ENCODE assay signal across 20 mouse cellular contexts in genomic region chr2:73453085-73453484, GRCm38 (mm10).
DNase-seq lines count a peak whose midpoint lies in the region; ATAC-seq and TF ChIP-seq lines count a peak whose summit lies in the region.
"Had no signal": no experiment of that assay in that cellular context is flagged by ENCODE, and none has a peak within 500 bp of the region (broad histone marks: within the 10 kb centered on the region; RNA-seq: fewer than 3 reads in every experiment).

No protein-coding gene starts in this region.

- H3K4me3 ChIP-seq in megakaryocyte, embryonic 14.5 days (replicated peaks), result peak overlapping the region; percentile 89
- peak overlapping the region; percentile 16; the same call in 1 of the 2 replicates for H3K4me3 ChIP-seq in macrophage (ENCODE audit: inconsistent target)
- H3K4me3 ChIP-seq in midbrain, postnatal 0 days (ENCODE audit: low read depth, low read length), result no peak overlapping the region
- H3K4me3 ChIP-seq: embryonic facial prominence, embryonic 15.5 days; forebrain, embryonic 12.5 days; limb, embryonic 12.5 days had no signal

- WGBS in macrophage (ENCODE audit: missing documents), result 63% methylated on average over 5 of the region's 5 CpGs
- 62% methylated on average over 5 of the region's 5 CpGs for WGBS in midbrain, postnatal 0 days

- no peak overlapping the region for H3K4me2 ChIP-seq in midbrain, postnatal 0 days (ENCODE audit: low read depth, low read length, poor library complexity, severe bottlenecking)
- H3K4me2 ChIP-seq: embryonic facial prominence, embryonic 15.5 days; forebrain, embryonic 12.5 days; hindbrain, embryonic 14.5 days; limb, embryonic 12.5 days; midbrain, embryonic 11.5 days had no signal

- no peaks in the 10 kb centered on the region for H3K27me3 ChIP-seq in megakaryocyte, embryonic 14.5 days (replicated peaks)
- H3K27me3 ChIP-seq in midbrain, postnatal 0 days (ENCODE audit: insufficient read depth, low read length), result no peaks in the 10 kb centered on the region
- H3K27me3 ChIP-seq: embryonic facial prominence, embryonic 15.5 days; forebrain, embryonic 12.5 days; limb, embryonic 12.5 days; Patski had no signal

- H3K4me1 ChIP-seq in megakaryocyte, embryonic 14.5 days, result peaks cover 97% of the 10 kb centered on the region
- no peaks in the 10 kb centered on the region; the same call in 1 of the 2 replicates for H3K4me1 ChIP-seq in midbrain, postnatal 0 days (ENCODE audit: insufficient read depth, low read length)

- peak; percentile 43 for DNase-seq in gastrocnemius, postnatal 10 days
- no peak for DNase-seq in gastrocnemius, adult 18-20 months (ENCODE audit: low spot score)
- DNase-seq in induced T-regulatory cell, adult 2 months (ENCODE audit: low read depth), result peak; percentile 65
- DNase-seq in midbrain, postnatal 0 days (ENCODE audit: low spot score), result no peak
- no peak for DNase-seq in adrenal gland, postnatal 25 days
- DNase-seq: adrenal gland, postnatal 36 days; cerebellum, adult 9-11 months; heart, postnatal 14 days; kidney, adult 11 months; kidney, postnatal 14 days; lung, postnatal 14 days had no signal

- peaks cover 98% of the 10 kb centered on the region for H3K79me2 ChIP-seq in macrophage (ENCODE audit: inconsistent target)

- TF ChIP-seq CTCF in midbrain, postnatal 0 days (IDR thresholded peaks at IDR 0.05), result no peak

- H3K27ac ChIP-seq in macrophage, result peak overlapping the region; percentile 77
- H3K27ac ChIP-seq in midbrain, postnatal 0 days (ENCODE audit: low read depth, low read length), result no peak overlapping the region
- H3K27ac ChIP-seq: embryonic facial prominence, embryonic 15.5 days; forebrain, embryonic 12.5 days; hindbrain, embryonic 14.5 days; limb, embryonic 12.5 days had no signal

- peaks cover 69% of the 10 kb centered on the region for H3K36me3 ChIP-seq in megakaryocyte, embryonic 14.5 days (replicated peaks; ENCODE audit: low read length)
- H3K36me3 ChIP-seq in macrophage (ENCODE audit: inconsistent target), result peaks cover 7% of the 10 kb centered on the region; the same call in 1 of the 2 replicates
- no peaks in the 10 kb centered on the region for H3K36me3 ChIP-seq in midbrain, postnatal 0 days (ENCODE audit: insufficient read depth, low read length)
- H3K36me3 ChIP-seq: embryonic facial prominence, embryonic 15.5 days; forebrain, embryonic 12.5 days; limb, embryonic 12.5 days had no signal

- ATAC-seq in megakaryocyte, adult 5-6 weeks (ENCODE audit: poor library complexity, severe bottlenecking), result no peak
- ATAC-seq in midbrain, postnatal 0 days (ENCODE audit: low FRiP score), result no peak
- ATAC-seq: Patski had no signal

- H3K9ac ChIP-seq in midbrain, postnatal 0 days (replicated peaks; ENCODE audit: low read length, poor library complexity, severe bottlenecking), result no peak overlapping the region
- H3K9ac ChIP-seq: embryonic facial prominence, embryonic 15.5 days; forebrain, embryonic 12.5 days; hindbrain, embryonic 14.5 days; limb, embryonic 12.5 days had no signal

- H3K9me3 ChIP-seq in megakaryocyte, embryonic 14.5 days, result no peaks in the 10 kb centered on the region
- no peaks in the 10 kb centered on the region for H3K9me3 ChIP-seq in midbrain, postnatal 0 days (ENCODE audit: low read length)
- H3K9me3 ChIP-seq: embryonic facial prominence, embryonic 15.5 days; forebrain, embryonic 12.5 days; limb, embryonic 12.5 days had no signal

Comparison
In these comparisons a context has a peak if more than half of its experiments do, and no peak if none do; other contexts are left out.
1. DNase-seq: peak in gastrocnemius, postnatal 10 days (single experiment) and induced T-regulatory cell, adult 2 months (single experiment); none in gastrocnemius, adult 18-20 months (single experiment), midbrain, postnatal 0 days (single experiment) and adrenal gland, postnatal 25 days (single experiment).